Mouse (Mus musculus): ENCODE data around the gene Tecpr2. TPM values are rescaled to one million over a fixed set of nuclear protein-coding genes. Genes with fewer than 3 reads are reported as not detected.

The Tecpr2 gene
- polyA plus RNA-seq, 1 experiment from 2014 or later = 3.1 TPM

DNA sequence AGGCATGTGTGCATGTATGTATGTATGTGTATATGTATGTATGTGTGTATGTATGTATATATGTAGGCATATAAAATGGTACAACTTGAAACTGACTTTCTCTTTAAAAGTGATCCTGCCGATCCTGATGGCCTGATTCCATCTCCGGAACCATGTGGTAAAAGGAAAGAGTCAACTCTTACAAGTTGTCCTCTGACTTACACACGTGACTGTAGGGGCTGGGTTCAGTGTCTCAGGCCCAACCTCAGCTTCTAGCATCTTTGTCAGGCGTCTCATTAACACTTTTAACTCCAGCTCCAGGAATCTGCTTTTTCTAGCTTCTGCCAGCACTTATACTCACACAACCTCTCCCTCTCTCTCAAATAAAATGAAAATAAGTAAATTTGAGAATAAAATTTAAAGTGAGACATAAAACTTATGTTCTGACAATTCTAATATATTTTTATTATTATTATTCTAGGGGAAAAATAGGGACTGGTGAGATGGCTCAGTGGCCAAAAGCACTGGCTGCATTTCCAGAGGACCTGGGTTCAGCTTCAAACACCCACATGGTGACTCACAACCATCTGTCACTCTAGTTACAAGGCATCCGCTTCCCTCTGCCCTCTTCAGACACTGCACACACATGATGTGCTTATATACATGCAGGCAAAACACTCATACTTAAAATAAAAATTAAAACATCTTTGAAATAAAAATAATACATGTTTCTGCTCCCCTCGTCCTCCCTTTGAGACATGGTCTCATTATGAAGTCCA is 63.7 kb downstream of the Tecpr2 start:
- 69% methylated on average over 6 of the region's 6 CpGs for WGBS
- Histone ChIP-seq H3K27me3 (no peaks in the 10 kb centered on the region), H3K36me3 (peaks cover 9% of the 10 kb centered on the region; the same call in 1 of the 2 replicates), H3K4me2 (no peak overlapping the region), H3K9me3 (no peaks in the 10 kb centered on the region), H3K4me3 (no peak overlapping the region), H3K4me1 (no peaks in the 10 kb centered on the region), H3K9ac (no peak overlapping the region), H3K27ac (no peak overlapping the region)
- ATAC-seq (ENCODE audit: borderline replicate concordance, extremely low read depth, low FRiP score, low TSS enrichment) = no peak

GRCm38 (mm10) chr12:110953443-110953842 is 64.4 kb downstream of the Tecpr2 start:
- H3K36me3 ChIP-seq = peaks cover 9% of the 10 kb centered on the region; the same call in 1 of the 2 replicates
- H3K27ac ChIP-seq = no peak overlapping the region
- no peaks in the 10 kb centered on the region for H3K9me3 ChIP-seq
- WGBS = 87% methylated on average over 3 of the region's 3 CpGs
- H3K4me1 ChIP-seq = no peaks in the 10 kb centered on the region
- no peak for ATAC-seq (ENCODE audit: borderline replicate concordance, extremely low read depth, low FRiP score, low TSS enrichment)
- H3K4me3 ChIP-seq = no peak overlapping the region
- no peak overlapping the region for H3K9ac ChIP-seq
- no peak overlapping the region for H3K4me2 ChIP-seq
- no peaks in the 10 kb centered on the region for H3K27me3 ChIP-seq

- no peaks in the 10 kb centered on the region for H3K27me3 ChIP-seq
- no peak for ATAC-seq (ENCODE audit: borderline replicate concordance, extremely low read depth, low FRiP score, low TSS enrichment)
- H3K4me1 ChIP-seq = no peaks in the 10 kb centered on the region
Measured at GRCm38 (mm10) chr12:110953900-110954299, 64.8 kb downstream of the Tecpr2 start.

DNA sequence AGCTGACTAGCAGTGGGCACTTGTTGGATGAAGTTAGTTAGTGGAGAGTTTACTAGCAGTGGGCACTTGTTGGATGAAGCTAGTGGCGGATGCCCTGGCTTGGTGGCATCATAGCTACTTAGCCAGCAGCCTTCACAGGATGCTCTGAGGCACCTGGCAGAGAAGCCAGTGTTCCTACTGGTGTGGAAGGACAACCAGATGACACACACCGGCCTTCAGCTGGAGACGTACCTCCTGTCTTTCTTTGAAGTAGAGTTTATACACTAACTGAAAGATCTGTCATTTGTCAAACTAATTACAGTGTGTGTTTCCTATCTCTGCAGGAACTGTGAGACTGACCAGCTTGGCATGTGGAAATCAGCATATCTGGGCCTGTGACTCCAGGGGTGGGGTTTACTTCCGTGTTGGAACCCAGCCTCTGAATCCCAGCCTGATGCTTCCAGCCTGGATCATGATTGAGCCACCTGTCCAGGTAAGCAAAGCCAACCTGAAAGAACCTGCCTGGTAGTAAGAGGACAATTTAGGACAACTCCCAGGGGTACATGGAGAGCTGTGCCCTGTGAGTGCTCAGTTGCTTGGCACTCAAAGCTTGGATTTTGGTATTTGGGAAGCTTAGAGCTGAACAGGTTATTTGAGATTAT is 65.4 kb downstream of the Tecpr2 start:
- no peak for ATAC-seq (ENCODE audit: borderline replicate concordance, extremely low read depth, low FRiP score, low TSS enrichment)
- no peak overlapping the region for H3K4me3 ChIP-seq
- H3K27ac ChIP-seq = no peak overlapping the region
- no peaks in the 10 kb centered on the region for H3K4me1 ChIP-seq
- WGBS = 62% methylated on average over 4 of the region's 4 CpGs
- no peak overlapping the region for H3K9ac ChIP-seq
- H3K9me3 ChIP-seq = no peaks in the 10 kb centered on the region
- no peaks in the 10 kb centered on the region for H3K27me3 ChIP-seq
- H3K4me2 ChIP-seq = no peak overlapping the region
- H3K36me3 ChIP-seq = peaks cover 9% of the 10 kb centered on the region; the same call in 1 of the 2 replicates

More at GRCm38 (mm10) chr12:110953900-110954299, 64.8 kb downstream of the Tecpr2 start:
- WGBS = 95% methylated on average over 2 of the region's 2 CpGs
- no peak overlapping the region for H3K27ac ChIP-seq
- H3K9me3 ChIP-seq = no peaks in the 10 kb centered on the region
- peaks cover 9% of the 10 kb centered on the region; the same call in 1 of the 2 replicates for H3K36me3 ChIP-seq
- no peak overlapping the region for H3K9ac ChIP-seq
- H3K4me2 ChIP-seq = no peak overlapping the region
- no peak overlapping the region for H3K4me3 ChIP-seq

- Histone ChIP-seq H3K9me3 (no peaks in the 10 kb centered on the region), H3K4me3 (no peak overlapping the region), H3K27ac (no peak overlapping the region), H3K36me3 (no peaks in the 10 kb centered on the region), H3K27me3 (no peaks in the 10 kb centered on the region), H3K9ac (no peak overlapping the region), H3K4me2 (no peak overlapping the region), H3K4me1 (no peaks in the 10 kb centered on the region)
- WGBS = 45% methylated on average over 2 of the region's 2 CpGs
- no peak for ATAC-seq (ENCODE audit: borderline replicate concordance, extremely low read depth, low FRiP score, low TSS enrichment)
Measured at GRCm38 (mm10) chr12:110961973-110962372, 72.9 kb downstream of the Tecpr2 start.

- Histone ChIP-seq H3K27ac (no peak overlapping the region), H3K4me3 (no peak overlapping the region), H3K4me2 (no peak overlapping the region), H3K9me3 (no peaks in the 10 kb centered on the region), H3K4me1 (no peaks in the 10 kb centered on the region), H3K9ac (no peak overlapping the region), H3K36me3 (peaks cover 16% of the 10 kb centered on the region; the same call in 1 of the 2 replicates), H3K27me3 (no peaks in the 10 kb centered on the region)
- 49% methylated on average over 3 of the region's 3 CpGs for WGBS
- no peak for ATAC-seq (ENCODE audit: borderline replicate concordance, extremely low read depth, low FRiP score, low TSS enrichment)
Measured at GRCm38 (mm10) chr12:110965500-110965899, 76.4 kb downstream of the Tecpr2 start.

GRCm38 (mm10) chr12:110966079-110966478 is 77.0 kb downstream of the Tecpr2 start:
- H3K36me3 ChIP-seq = peaks cover 16% of the 10 kb centered on the region; the same call in 1 of the 2 replicates
- no peaks in the 10 kb centered on the region for H3K27me3 ChIP-seq
- no peak overlapping the region for H3K4me2 ChIP-seq
- no peak overlapping the region for H3K9ac ChIP-seq
- no peaks in the 10 kb centered on the region for H3K9me3 ChIP-seq
- H3K27ac ChIP-seq = no peak overlapping the region
- H3K4me3 ChIP-seq = no peak overlapping the region
- no peaks in the 10 kb centered on the region for H3K4me1 ChIP-seq
- 63% methylated on average over 4 of the region's 4 CpGs for WGBS
- no peak for ATAC-seq (ENCODE audit: borderline replicate concordance, extremely low read depth, low FRiP score, low TSS enrichment)

- Histone ChIP-seq H3K9ac (no peak overlapping the region), H3K27ac (no peak overlapping the region), H3K4me3 (no peak overlapping the region), H3K36me3 (peaks cover 19% of the 10 kb centered on the region; the same call in 1 of the 2 replicates), H3K4me1 (no peaks in the 10 kb centered on the region), H3K9me3 (no peaks in the 10 kb centered on the region), H3K27me3 (no peaks in the 10 kb centered on the region), H3K4me2 (no peak overlapping the region)
- ATAC-seq (ENCODE audit: borderline replicate concordance, extremely low read depth, low FRiP score, low TSS enrichment) = no peak
- WGBS = 84% methylated on average over 2 of the region's 2 CpGs
Measured at GRCm38 (mm10) chr12:110967146-110967545, 78.1 kb downstream of the Tecpr2 start.

- no peaks in the 10 kb centered on the region for H3K9me3 ChIP-seq
- H3K4me2 ChIP-seq = no peak overlapping the region
- H3K9ac ChIP-seq = no peak overlapping the region
- no peaks in the 10 kb centered on the region for H3K4me1 ChIP-seq
- 96% methylated on average over 5 of the region's 5 CpGs for WGBS
- no peak overlapping the region for H3K4me3 ChIP-seq
- no peak overlapping the region for H3K27ac ChIP-seq
- no peaks in the 10 kb centered on the region for H3K27me3 ChIP-seq
- peaks cover 29% of the 10 kb centered on the region for H3K36me3 ChIP-seq
- ATAC-seq (ENCODE audit: borderline replicate concordance, extremely low read depth, low FRiP score, low TSS enrichment) = no peak
Measured at GRCm38 (mm10) chr12:110970408-110970807, 81.3 kb downstream of the Tecpr2 start.

GRCm38 (mm10) chr12:110971972-110972371 is 82.9 kb downstream of the Tecpr2 start:
- no peak overlapping the region for H3K4me2 ChIP-seq
- no peak overlapping the region for H3K9ac ChIP-seq
- ATAC-seq (ENCODE audit: borderline replicate concordance, extremely low read depth, low FRiP score, low TSS enrichment) = no peak
- no peak overlapping the region for H3K27ac ChIP-seq
- H3K4me3 ChIP-seq = no peak overlapping the region
- no peaks in the 10 kb centered on the region for H3K4me1 ChIP-seq
- WGBS = 84% methylated on average over 5 of the region's 5 CpGs
- no peaks in the 10 kb centered on the region for H3K9me3 ChIP-seq
- peaks cover 41% of the 10 kb centered on the region for H3K36me3 ChIP-seq
- H3K27me3 ChIP-seq = no peaks in the 10 kb centered on the region

- Histone ChIP-seq H3K36me3 (peaks cover 35% of the 10 kb centered on the region), H3K4me1 (peaks cover 12% of the 10 kb centered on the region), H3K9me3 (no peaks in the 10 kb centered on the region), H3K27ac (no peak overlapping the region), H3K4me3 (no peak overlapping the region), H3K4me2 (no peak overlapping the region), H3K9ac (no peak overlapping the region), H3K27me3 (no peaks in the 10 kb centered on the region)
- 86% methylated on average over 4 of the region's 4 CpGs for WGBS
- ATAC-seq (ENCODE audit: borderline replicate concordance, extremely low read depth, low FRiP score, low TSS enrichment) = no peak
Measured at GRCm38 (mm10) chr12:110973829-110974228, 84.8 kb downstream of the Tecpr2 start.

DNA sequence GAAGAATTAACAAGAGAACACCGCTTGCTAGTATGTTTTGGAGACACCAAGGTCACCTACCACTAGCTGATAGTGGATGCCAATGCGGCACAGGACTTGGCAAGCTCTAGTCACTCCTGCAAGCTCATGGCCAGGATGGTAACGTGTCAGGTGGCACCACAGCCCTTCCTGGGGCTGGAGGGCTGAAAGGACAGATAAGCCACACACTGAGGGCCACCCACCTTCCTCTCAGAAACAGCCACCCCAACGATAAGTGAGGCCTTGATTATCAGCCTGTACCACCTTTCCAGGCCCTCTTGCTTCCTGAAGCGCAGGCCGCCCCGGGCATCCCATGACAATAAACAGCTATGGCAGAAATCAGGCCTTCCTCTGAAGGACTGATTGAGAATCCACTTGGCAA is 85.2 kb downstream of the Tecpr2 start:
- peaks cover 12% of the 10 kb centered on the region for H3K4me1 ChIP-seq
- no peaks in the 10 kb centered on the region for H3K9me3 ChIP-seq
- no peak overlapping the region for H3K4me3 ChIP-seq
- no peak overlapping the region for H3K27ac ChIP-seq
- no peaks in the 10 kb centered on the region for H3K27me3 ChIP-seq
- peaks cover 31% of the 10 kb centered on the region for H3K36me3 ChIP-seq
- ATAC-seq (ENCODE audit: borderline replicate concordance, extremely low read depth, low FRiP score, low TSS enrichment) = no peak
- WGBS = 89% methylated on average over 7 of the region's 7 CpGs
- no peak overlapping the region for H3K9ac ChIP-seq
- H3K4me2 ChIP-seq = no peak overlapping the region
